Mouse (Mus musculus): ENCODE measurements around the gene Gpr146. TPM values are rescaled to one million over a fixed set of nuclear protein-coding genes. Genes with fewer than 3 reads are reported as not detected.

Gene Gpr146
- total RNA-seq, 2 experiments from 2014 or later: 41.8 to 46.5 TPM

- DNase-seq: no peak
- intact Hi-C loops (cut with DNase I): no loop called here
Observed at GRCm38 (mm10) chr5:139418110-139418509, 40.6 kb downstream of the Gpr146 start.

- intact Hi-C loops (cut with DNase I): no loop called here
- DNase-seq: no peak
Observed at GRCm38 (mm10) chr5:139418633-139419032, 41.1 kb downstream of the Gpr146 start.

- intact Hi-C loops (cut with DNase I): no loop called here
- DNase-seq: peak in 1 of 2 experiments; percentile 66
Observed at GRCm38 (mm10) chr5:139423026-139423865, 45.7 kb downstream of the Gpr146 start, which contains the start of gene Gper1. TSS of gene Gper1 (plus strand) at chr5:139423151.

GRCm38 (mm10) chr5:139425198-139425597, 47.7 kb downstream of the Gpr146 start:
- DNase-seq: no peak

GRCm38 (mm10) chr5:139427001-139427400, 49.5 kb downstream of the Gpr146 start:
- no peak for DNase-seq
- intact Hi-C loops (cut with DNase I): no loop called here

More at GRCm38 (mm10) chr5:139425198-139425597, 47.7 kb downstream of the Gpr146 start:
- intact Hi-C loops (cut with DNase I): no loop called here

GRCm38 (mm10) chr5:139427989-139428388, 50.5 kb downstream of the Gpr146 start:
- peak; percentile 60 to 62 for DNase-seq

GRCm38 (mm10) chr5:139429818-139430341, 52.4 kb downstream of the Gpr146 start:
- intact Hi-C loops (cut with DNase I): no loop called here
- no peak for DNase-seq

More at GRCm38 (mm10) chr5:139427989-139428388, 50.5 kb downstream of the Gpr146 start:
- intact Hi-C loops (cut with DNase I): no loop called here

GRCm38 (mm10) chr5:139432333-139432732, 54.8 kb downstream of the Gpr146 start:
- intact Hi-C loops (cut with DNase I): no loop called here
- DNase-seq: no peak

GRCm38 (mm10) chr5:139432747-139433508, 55.4 kb downstream of the Gpr146 start:
- DNase-seq: no peak
- intact Hi-C loops (cut with DNase I): no loop called here

- intact Hi-C loops (cut with DNase I): no loop called here
- DNase-seq: peak in 1 of 2 experiments; percentile 26
Observed at GRCm38 (mm10) chr5:139433842-139434568, 56.5 kb downstream of the Gpr146 start.

GRCm38 (mm10) chr5:139434940-139435339, 57.4 kb downstream of the Gpr146 start:
- intact Hi-C loops (cut with DNase I): no loop called here
- DNase-seq: no peak

GRCm38 (mm10) chr5:139437769-139438168, 60.3 kb downstream of the Gpr146 start:
- intact Hi-C loops (cut with DNase I): no loop called here
- no peak for DNase-seq

GRCm38 (mm10) chr5:139438440-139438839, 60.9 kb downstream of the Gpr146 start:
- intact Hi-C loops (cut with DNase I): no loop called here
- no peak for DNase-seq

- peak in 1 of 2 experiments; percentile 58 for DNase-seq
- intact Hi-C loops (cut with DNase I): no loop called here
Observed at GRCm38 (mm10) chr5:139440451-139440850, 63.0 kb downstream of the Gpr146 start.

- no peak for DNase-seq
- intact Hi-C loops (cut with DNase I): no loop called here
Observed at GRCm38 (mm10) chr5:139440926-139441725, 63.6 kb downstream of the Gpr146 start.

- DNase-seq: no peak
- intact Hi-C loops (cut with DNase I): no loop called here
Observed at GRCm38 (mm10) chr5:139441726-139442018, 64.2 kb downstream of the Gpr146 start.

- intact Hi-C loops (cut with DNase I): no loop called here
- no peak for DNase-seq
Observed at GRCm38 (mm10) chr5:139442428-139442827, 64.9 kb downstream of the Gpr146 start.

- intact Hi-C loops (cut with DNase I): no loop called here
- no peak for DNase-seq
Observed at GRCm38 (mm10) chr5:139442962-139443361, 65.5 kb downstream of the Gpr146 start.

GRCm38 (mm10) chr5:139445258-139445657, 67.8 kb downstream of the Gpr146 start:
- peak in 1 of 2 experiments; percentile 49 for DNase-seq
- intact Hi-C loops (cut with DNase I): no loop called here
